Comparison of ENCODE assay signal across 21 mouse cellular contexts in the genomic region with DNA sequence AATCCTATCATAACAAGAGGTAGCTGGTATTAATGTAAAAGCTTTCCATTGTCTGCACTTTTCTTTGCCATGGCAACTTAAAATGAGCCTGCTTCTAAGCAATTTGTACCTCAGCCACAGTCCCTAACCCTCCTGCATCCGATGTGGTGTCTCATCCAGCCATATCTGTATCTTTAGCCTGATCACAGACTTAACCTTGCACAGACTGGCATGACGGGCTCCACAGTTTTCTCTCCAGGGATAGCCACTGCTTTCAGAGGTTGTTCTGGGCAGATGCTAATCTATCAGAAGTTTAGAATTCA.
DNase-seq lines count a peak whose midpoint lies in the region; ATAC-seq lines count a peak whose summit lies in the region.
"Had no signal": no experiment of that assay in that cellular context is flagged by ENCODE, and none has a peak within 500 bp of the region (broad histone marks: within the 10 kb centered on the region; RNA-seq: fewer than 3 reads in every experiment).

No protein-coding gene starts in this region.

- H3K4me2 ChIP-seq in heart, embryonic 11.5 days = no peak overlapping the region
- no peak overlapping the region for H3K4me2 ChIP-seq in neural tube, embryonic 12.5 days (replicated peaks)
- H3K4me2 ChIP-seq in hindbrain, embryonic 13.5 days = no peak overlapping the region
- H3K4me2 ChIP-seq: liver, embryonic 11.5 days had no signal

- H3K4me1 ChIP-seq in heart, embryonic 11.5 days (ENCODE audit: control insufficient read depth, insufficient read depth, low read length) = no peaks in the 10 kb centered on the region
- no peaks in the 10 kb centered on the region for H3K4me1 ChIP-seq in neural tube, embryonic 12.5 days
- peaks cover 12% of the 10 kb centered on the region for H3K4me1 ChIP-seq in hindbrain, embryonic 13.5 days (replicated peaks)
- H3K4me1 ChIP-seq: megakaryocyte, embryonic 14.5 days had no signal

- H3K27ac ChIP-seq in heart, embryonic 11.5 days (ENCODE audit: low read depth, low read length) = no peak overlapping the region
- no peak overlapping the region for H3K27ac ChIP-seq in neural tube, embryonic 12.5 days
- H3K27ac ChIP-seq in hindbrain, embryonic 13.5 days = peak overlapping the region; percentile 27
- H3K27ac ChIP-seq: kidney, postnatal 0 days had no signal

- H3K36me3 ChIP-seq in heart, embryonic 11.5 days (ENCODE audit: control insufficient read depth, insufficient read depth, low read length) = no peaks in the 10 kb centered on the region
- no peaks in the 10 kb centered on the region for H3K36me3 ChIP-seq in neural tube, embryonic 12.5 days
- H3K36me3 ChIP-seq in hindbrain, embryonic 13.5 days = no peaks in the 10 kb centered on the region

- H3K27me3 ChIP-seq in heart, embryonic 11.5 days (ENCODE audit: control insufficient read depth, insufficient read depth, low read length) = no peaks in the 10 kb centered on the region
- H3K27me3 ChIP-seq in neural tube, embryonic 12.5 days (replicated peaks) = no peaks in the 10 kb centered on the region
- no peaks in the 10 kb centered on the region for H3K27me3 ChIP-seq in hindbrain, embryonic 13.5 days
- H3K27me3 ChIP-seq: megakaryocyte, embryonic 14.5 days; Patski had no signal

- no peaks in the 10 kb centered on the region for H3K9me3 ChIP-seq in heart, embryonic 11.5 days (replicated peaks; ENCODE audit: control insufficient read depth, low read length)
- no peaks in the 10 kb centered on the region for H3K9me3 ChIP-seq in neural tube, embryonic 12.5 days
- H3K9me3 ChIP-seq in hindbrain, embryonic 13.5 days = no peaks in the 10 kb centered on the region

- DNase-seq in heart, postnatal 4 days = no peak
- DNase-seq in neural tube, embryonic 10.5 days (ENCODE audit: extremely low spot score, low spot score) = no peak
- DNase-seq in spleen, postnatal 36 days (ENCODE audit: low spot score in 2 of 2) = no peak
- DNase-seq in embryo, embryonic 11 days = no peak
- no peak for DNase-seq in layer of hippocampus, postnatal 36 days
- DNase-seq: adrenal gland, postnatal 10 days; cerebellum, postnatal 10 days; gastrocnemius, postnatal 25 days; kidney, adult 11 months; lung, adult 18-20 months; lung, postnatal 14 days; right cerebral cortex, adult 18-20 months; thymus, postnatal 25 days had no signal

- 0 out of 2 replicates have a peak, but pooled peaks have one; percentile 46 for ATAC-seq in heart, embryonic 11.5 days (replicated peaks; ENCODE audit: insufficient number of reproducible peaks, low FRiP score, low TSS enrichment)
- 0 out of 2 replicates have a peak, but pooled peaks have one; percentile 52 for ATAC-seq in neural tube, embryonic 12.5 days (ENCODE audit: low FRiP score, low read depth)
- ATAC-seq in hindbrain, embryonic 13.5 days (ENCODE audit: low FRiP score) = 0 out of 2 replicates have a peak, but pooled peaks have one; percentile 30
- ATAC-seq: CD4-positive, CD25-positive, alpha-beta regulatory T cell, adult 4 months; Patski had no signal

- WGBS in heart, embryonic 11.5 days (ENCODE audit: insufficient replicate concordance) = 74% methylated on average over 2 of the region's 2 CpGs
- WGBS in neural tube, embryonic 12.5 days = 67% methylated on average over 2 of the region's 2 CpGs
- WGBS in hindbrain, embryonic 13.5 days = 49% methylated on average over 2 of the region's 2 CpGs

- no peak overlapping the region for H3K9ac ChIP-seq in heart, embryonic 11.5 days (ENCODE audit: low read depth, low read length)
- H3K9ac ChIP-seq in neural tube, embryonic 12.5 days = no peak overlapping the region
- no peak overlapping the region for H3K9ac ChIP-seq in hindbrain, embryonic 13.5 days

- H3K4me3 ChIP-seq in heart, embryonic 11.5 days (ENCODE audit: low read depth, low read length) = no peak overlapping the region
- H3K4me3 ChIP-seq in neural tube, embryonic 12.5 days = no peak overlapping the region
- no peak overlapping the region for H3K4me3 ChIP-seq in hindbrain, embryonic 13.5 days
- H3K4me3 ChIP-seq: megakaryocyte, embryonic 14.5 days had no signal
